Mouse (Mus musculus) megakaryocyte progenitor cell, adult 5-6 weeks (primary cell): Measurements from ENCODE around the gene Enpp3. TPM values are rescaled to one million over a fixed set of nuclear protein-coding genes. Genes with fewer than 3 reads are reported as not detected.

ENCODE experiments used
- ATAC-seq: replicated peaks from 2 replicates; pipeline ENCODE4 v1.8.0; 2016; ENCODE audit warnings: mild to moderate bottlenecking, moderate TSS enrichment, inconsistent platforms; ENCODE audit not compliant: poor library complexity
- total RNA-seq, 2 experiments: library from RNA; stranded (forward) in 1 of 2; stranded (reverse) in 1 of 2; fragments of 157-497, 149-512 nt in 1 of 2; fragments of 200-1000 nt in 1 of 2; gene quantifications; 2 replicates each; pipeline versions ENCODE4 v1.2.3 to v1.2.4; 2015 to 2017

Enpp3 gene
- total RNA-seq, 2 experiments from 2014 or later: 0.12 to 0.54 TPM

DNA sequence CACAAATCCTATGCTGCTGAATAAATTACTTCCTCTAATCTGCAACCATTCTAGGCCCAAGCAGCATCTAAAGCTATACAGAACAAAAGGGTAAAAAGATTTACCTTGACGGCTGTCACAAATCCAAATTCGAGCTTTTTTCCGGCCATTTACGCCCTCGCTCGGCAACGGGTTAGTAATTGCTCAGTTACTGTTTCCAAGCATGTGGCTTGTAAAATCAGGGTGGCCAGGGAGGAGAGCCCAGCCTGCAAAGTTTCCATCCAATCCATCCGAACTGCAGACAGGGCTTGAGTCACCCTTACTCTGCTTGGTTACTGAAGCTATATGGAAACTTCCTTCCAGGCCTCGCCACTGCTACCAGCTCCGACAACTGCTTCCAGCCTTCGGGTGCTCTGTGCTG, 74.9 kb downstream of the Enpp3 start:
- no peak for ATAC-seq

DNA sequence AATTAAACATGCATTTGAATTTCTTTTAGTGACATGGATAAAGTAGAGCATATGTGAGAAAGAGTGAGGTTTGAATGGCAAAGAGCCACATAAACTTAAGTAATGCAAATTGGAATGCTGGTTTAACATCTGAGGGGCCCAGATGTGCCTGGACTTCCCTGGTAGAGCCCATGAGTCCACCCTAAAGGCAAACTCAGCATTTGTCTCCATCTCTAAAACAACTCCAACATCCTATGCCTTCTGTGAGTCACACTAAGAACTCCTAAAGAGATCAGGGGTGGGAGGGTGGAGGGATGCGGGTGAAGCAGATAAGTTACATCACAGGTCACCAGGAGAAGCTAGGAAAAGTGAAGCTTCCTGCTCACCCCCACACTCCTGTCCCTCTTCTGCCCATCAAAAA, 76.6 kb downstream of the Enpp3 start:
- no peak for ATAC-seq

DNA sequence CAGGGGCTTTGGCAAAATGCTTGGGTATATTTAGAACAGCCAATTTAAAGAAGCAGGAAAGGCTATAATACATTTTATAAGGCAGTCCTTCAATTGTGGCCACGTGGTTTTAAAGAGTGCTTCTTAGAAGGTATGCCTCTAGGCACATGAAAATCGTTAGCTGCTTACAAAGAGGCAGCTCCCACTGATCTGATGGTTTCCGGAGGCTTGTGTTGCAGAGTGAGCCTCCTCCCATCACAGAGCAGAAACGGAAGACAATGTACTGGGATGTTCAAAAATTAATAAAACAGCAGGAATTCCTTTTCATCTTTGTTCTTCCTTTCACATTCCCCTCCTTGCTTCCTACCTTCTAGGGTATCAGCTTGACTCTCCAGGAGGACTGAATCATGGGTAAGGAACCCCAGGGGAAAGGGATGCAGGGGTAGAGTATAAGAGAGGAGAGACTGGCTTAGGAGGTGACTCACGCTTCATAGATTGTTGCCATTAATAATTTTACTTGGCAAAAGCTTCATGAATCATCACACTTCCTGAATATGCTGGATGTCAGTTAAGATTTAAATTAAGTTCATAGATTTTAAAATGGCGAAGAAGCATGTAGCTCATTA, 77.4 kb downstream of the Enpp3 start:
- no peak for ATAC-seq

GRCm38 (mm10) chr10:24764640-24765039, 78.0 kb downstream of the Enpp3 start:
- ATAC-seq: no peak

DNA sequence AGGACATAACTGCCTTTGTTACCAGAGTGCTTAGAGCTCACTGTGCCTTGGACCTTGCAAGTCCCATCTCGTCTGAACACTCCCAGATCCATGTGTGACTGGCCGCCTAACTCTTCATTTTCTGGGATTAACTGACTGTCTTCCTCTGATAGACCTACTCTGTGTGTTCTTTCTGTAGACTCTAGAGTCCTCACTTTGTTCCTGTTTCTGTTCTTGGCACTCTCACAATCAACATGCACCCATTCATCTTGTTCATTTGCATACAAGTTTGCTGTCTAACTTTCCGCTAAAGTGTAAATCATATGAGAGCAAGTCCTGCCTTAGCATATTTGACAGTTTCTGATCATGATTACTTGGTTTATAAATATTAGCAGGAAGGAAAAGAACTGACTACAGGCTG, 79.4 kb downstream of the Enpp3 start:
- ATAC-seq: no peak

- ATAC-seq: peak; percentile 87
Observed at GRCm38 (mm10) chr10:24758326-24758915, 84.2 kb downstream of the Enpp3 start.

- no peak for ATAC-seq
Observed at GRCm38 (mm10) chr10:24754874-24755540, 87.6 kb downstream of the Enpp3 start.

DNA sequence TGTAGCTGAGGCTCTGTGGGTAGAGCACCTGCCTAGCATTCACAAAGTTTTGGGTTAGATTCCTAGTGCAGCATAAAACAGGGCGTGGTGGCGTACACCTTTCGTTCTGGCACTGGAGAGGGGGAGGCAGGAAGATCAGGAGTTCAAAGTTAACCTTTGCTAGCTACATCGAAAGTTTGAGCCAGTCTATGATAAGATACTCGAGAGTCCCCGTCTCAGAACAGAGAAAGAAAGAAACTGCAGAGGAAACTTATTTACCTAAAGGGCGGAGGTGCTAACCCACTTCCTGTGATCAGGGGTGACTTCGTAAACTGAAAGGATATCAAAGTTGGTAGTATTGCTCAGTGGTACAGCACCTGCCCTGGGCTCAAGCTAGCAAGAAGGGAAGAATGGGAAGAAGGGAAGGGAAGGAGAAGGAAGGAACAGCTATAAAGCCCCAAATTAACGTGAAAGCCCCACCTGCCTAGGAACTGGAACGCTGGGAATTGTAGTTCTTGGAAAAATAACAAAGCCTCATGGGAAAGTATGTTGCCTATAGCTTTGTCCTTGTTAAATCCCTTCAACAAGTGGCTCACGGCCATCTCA, 88.3 kb downstream of the Enpp3 start:
- peak; percentile 14 for ATAC-seq

GRCm38 (mm10) chr10:24753536-24754250, 88.9 kb downstream of the Enpp3 start:
- ATAC-seq: 0 out of 2 replicates have a peak, but pooled peaks have one; percentile 1

DNA sequence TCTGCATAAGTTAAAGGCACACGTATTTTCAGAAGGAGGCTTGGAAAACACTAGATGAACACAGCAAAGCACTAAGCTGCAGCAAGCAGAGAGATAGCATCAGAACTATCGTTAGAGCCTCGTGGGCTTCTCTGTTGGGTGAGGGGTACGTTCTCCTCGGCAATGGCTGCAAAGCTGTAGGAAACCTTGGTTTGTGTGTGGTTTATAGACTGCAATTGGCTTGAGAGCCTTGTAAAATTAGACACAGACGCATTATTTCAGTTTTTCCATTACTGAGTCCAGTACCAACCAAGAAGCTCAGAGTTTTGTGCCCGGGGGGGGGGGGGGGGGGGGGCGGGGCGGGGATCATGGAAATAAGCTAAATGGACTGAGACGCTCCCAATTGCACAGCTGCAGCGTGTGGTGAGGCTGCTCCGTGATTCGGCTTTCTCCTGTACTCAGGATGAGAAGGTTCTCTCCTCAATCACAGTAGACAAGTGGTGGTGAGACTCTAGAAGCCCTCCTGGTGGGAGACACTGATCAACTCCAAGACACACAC, 99.6 kb downstream of the Enpp3 start:
- ATAC-seq: no peak

DNA sequence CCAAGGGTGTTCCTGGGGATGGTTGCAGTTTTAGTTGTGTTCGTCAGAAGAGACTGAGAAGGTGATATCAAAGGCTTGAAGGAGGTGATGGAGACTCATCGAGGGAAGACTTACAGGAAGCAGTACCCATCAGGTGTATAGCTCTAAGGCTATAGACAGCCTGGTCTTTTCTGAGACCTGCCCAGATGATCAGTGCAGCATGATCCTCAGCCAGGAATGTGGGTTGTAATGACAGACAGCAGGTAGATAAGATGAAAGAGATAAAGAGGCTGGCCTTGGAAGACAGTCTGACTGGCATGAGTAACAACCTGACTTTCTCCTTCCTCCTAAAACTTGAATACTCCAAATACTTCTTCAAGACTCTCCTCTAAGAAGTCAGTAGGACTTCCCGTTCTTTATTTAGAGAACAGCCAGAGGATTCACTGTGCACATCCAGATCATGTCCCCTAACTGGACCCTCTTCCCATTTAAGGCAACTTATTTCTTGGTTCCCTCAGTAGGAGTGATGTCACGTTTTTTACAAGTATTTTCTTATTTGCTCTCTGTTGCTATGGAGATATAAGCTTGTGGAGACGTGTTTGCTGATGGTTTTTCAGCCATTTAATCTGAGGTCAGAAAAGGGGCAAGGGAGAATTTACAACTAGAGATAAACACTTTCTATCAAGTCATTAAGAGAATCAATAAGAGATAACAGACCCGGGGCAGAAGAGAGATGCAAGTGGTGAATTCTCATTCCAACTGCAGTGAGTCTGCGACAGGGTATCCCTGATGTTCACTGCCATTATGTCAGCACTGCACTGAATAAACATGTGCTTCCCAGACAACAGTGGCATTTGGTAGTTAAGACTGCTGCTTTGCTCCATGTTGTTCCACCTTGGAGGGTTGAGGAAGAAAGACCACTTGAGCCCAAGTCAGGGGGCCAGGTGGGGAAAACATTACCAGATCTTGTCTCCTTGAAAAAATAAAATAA, 101.1 kb downstream of the Enpp3 start:
- ATAC-seq: no peak

GRCm38 (mm10) chr10:24739171-24739570, 103.5 kb downstream of the Enpp3 start:
- ATAC-seq: no peak

DNA sequence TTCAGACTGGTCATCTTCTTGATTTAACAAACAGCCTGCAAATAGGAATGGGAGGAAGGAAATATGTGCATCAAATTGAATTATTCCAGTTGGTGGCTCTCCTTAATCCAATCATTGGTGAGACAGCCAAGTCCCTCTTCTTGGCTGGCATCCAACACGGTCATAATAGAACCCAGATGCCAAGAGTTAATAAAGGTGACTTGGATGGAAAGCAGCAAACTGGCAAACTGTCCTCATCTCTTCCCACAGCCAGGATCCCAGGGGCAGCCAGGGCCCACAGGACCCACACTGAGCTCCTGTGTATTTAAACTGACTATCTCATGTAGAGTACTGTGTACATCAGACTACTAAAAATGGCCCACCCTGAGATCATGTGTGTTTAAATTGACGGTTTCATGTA, 104.2 kb downstream of the Enpp3 start:
- no peak for ATAC-seq

DNA sequence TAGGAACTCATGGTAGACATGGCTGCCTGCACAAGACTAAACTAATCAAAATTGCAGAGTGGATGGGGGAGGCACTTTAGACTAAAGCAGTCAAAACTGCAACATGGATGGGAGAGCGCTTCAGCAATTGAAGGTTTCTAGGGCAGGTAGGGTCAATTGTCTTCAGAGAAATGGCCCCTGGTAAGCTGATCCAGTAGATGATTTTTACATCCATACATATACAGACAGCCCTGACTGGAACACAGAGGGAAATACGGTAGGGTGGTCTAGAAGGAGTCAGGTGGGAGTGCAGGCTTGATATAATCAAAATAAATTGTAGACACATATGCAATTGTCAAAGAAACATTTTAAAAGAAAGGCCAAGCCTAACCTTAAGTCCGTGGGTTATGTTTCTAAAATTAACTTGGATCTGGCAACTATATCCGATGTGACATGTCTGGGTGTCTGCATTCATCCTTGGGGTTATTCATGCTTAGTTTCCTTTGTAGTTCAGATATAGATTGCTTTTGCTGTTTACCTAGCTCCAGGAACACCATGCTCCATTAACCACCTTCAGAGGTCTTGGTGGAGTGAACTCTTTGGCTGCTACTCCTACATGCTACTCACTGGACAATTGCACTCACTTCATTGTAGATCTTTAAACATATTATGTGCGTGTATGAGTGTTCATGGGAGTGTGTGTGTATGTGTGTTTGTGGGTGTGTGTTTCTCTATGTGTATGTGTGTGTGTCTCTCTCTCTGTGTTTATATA, 107.4 kb downstream of the Enpp3 start:
- ATAC-seq: no peak

DNA sequence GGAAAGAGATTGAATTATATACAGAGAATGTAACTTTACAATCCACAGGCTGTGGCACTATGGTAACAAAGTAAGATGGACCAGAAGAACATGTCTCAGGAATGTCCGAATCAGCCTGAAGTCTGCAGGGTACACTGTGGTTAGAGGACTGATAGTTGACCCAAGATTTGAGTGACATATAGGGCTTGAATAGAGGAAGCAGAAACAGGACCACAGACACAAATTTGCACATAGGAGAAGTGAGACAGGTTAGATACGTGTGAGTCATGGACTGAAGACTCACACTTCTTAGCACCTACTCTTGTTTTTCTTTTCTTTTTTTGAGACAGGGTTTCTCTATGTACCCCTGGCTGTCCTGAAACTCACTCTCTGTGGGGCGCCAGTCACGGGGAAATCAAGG, 115.1 kb downstream of the Enpp3 start:
- peak; percentile 65 for ATAC-seq

DNA sequence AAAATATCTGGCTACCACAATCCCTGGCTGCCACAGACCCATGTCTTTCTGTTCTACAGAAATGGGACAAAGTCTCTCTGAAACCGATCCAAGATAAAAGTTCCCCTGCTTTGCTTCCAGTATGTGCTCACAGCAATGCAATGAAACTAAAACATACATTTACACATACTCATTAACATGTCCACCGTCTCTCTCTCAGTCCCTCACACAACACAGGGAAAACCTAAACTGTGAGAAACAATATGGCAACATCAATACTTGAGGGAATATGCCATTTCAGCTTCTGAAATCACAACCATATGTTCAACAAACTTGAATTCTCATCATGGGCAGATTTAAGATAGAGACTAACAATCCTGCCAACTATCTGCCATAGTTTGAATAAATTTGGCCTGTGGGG, 117.4 kb downstream of the Enpp3 start:
- no peak for ATAC-seq
